Mouse (Mus musculus): ENCODE measurements around the gene Spem2. TPM values are rescaled to one million over a fixed set of nuclear protein-coding genes. Genes with fewer than 3 reads are reported as not detected.

Spem2 gene
- not detected in 2 replicates for polyA plus RNA-seq (2012; rRNA removed)

DNA sequence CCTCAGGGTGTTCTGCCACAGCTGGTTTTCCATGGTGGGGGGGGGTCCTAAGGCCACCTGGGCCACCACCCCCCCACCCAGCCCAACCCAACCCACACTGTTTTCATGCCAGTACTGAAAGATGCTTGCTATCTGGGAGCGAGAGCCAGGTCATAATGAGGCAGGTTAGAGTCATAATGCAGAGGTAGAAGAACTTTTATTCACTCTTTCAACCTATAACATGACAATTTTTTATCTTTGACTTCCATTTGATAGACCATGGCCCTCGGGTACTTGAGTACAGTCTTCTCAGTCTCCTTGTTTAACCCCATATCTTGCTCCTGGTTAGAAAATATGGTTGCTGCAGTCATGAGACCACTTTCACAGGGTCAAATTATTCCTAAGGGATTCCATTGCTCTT, at the start of gene Spem2:
TSS of gene Spem2 (minus strand) at position 101 of the 400 bp plus-strand sequence.

DNA sequence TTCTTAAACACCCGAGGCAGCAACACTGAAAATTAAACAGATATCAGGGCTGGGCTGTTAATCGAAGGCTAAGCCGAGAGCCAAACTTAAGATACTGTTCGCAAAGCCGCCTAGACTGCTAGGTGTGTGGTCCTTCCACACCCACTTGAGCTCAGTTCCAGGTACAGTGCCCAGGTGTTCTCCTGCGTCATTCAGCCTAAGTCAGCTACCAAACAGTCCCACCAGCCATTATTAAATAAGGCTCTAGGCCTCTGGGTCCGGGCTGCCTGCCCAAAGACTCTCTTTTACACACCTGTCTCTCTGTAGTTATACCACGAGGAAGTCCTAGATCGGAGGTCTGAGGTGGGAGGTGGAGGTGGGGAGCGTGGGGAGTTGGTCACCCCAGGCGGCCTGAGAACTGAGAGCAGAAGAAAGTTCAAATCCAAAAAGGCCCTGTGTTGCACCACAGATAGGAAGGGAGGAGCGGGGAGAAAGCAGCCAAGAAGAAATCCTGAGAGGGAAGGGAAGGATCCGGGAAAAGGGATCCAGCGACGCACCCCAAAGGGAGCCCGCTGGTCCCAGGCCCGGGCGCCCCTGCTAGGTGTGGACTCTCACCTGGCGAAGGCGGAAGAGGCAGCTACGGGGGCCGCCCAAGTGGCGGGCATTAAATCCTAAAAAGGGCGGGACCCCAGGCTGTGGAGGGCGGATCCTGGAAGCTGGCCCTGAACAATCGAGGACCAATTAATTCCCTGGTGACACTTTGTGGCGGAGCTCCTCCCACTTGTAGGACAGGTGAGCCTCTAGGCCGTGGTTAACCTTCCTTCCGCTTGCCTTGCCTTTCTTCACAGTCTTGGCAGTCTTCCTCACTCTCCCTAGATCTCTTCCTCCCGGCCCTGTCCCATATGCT, 40.1 kb upstream of the Spem2 start, which contains the start of gene Tnk1:
TSS of gene Tnk1 (minus strand) at position 618 of the 886 bp plus-strand sequence.

DNA sequence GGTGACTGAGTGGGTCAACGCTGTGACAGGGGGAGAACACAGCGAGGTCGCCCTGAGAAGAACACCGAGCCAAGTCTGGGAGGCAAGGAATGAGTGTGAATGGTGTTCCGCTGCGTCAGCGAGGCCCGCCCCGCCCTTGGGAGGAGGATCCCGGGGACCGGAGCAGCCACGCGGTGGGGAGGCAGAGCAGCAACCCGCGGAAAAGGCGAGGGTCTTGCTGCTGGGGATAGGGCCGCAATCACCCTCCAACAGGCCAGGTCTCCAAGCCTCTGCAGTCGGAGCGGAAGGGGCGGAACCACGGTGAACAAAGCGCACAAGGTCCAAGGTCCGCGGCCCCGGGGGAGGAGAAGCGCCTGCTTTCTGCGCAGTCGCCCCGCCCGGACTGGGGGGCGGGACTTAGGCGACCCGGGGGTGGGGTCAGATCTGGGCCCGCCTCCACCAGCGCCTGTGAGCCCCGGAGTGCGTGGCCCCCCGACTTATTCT, 28.0 kb upstream of the Spem2 start, which contains the start of gene Plscr3:
TSS of gene Plscr3 (plus strand) at position 179 of the 483 bp plus-strand sequence.

DNA sequence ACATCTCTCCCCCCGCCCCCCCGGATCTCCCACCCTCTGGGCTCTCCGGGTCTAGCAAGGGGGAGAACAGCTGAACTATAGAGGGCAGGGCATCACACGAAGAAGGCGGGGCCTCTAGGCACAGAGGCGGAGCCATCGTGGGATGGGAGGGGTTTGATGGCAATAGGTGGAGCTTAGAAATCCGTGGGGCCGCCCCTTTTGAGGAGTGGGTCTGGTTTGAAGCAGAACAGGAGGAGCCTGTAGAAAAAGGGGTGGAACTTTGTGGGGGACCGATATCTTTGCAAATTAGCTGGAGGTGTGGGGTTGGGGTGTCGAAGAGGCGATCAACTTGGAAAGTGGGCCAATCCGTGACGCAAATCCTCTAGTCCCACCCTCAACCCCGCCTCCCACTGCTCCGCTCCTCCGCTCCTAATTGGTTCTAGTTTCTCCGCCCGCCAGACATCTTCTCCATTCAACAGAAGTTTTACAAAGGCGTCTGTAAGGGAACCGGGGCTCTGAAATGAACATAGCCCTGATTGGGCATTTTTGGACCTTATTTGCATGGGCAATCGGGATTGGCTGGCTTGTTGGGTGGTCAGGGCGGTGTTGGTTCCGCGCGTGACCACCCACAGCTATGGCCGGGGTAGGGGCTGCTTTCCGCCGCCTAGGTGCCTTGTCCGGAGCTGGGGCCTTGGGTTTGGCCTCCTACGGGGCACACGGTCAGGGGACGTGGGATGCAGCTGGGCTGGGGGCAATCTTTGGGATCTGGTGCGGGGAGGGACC, 19.9 kb upstream of the Spem2 start, which contains the start of gene Tmem256:
TSS of gene Tmem256 (plus strand) at position 563 of the 762 bp plus-strand sequence.

DNA sequence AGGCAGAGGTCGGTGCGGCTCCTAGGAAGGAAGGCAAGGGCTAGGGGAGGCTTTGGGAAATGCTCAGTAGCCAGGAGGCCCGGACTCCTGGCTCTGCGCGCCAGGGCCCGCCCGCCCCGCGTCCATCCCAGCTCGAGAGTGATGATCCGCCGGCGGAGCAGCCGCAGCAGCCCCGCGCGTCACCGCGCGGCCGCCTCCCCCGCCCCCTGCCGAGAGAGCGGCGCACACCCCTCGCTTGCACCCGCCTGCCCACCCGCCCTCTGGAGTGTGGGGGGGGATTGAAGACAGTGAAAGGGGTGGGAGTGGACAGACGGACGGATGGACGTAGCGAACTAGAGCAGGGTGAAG, 19.3 kb upstream of the Spem2 start, which contains the start of gene Nlgn2:
TSS of gene Nlgn2 (minus strand) at position 181 of the 348 bp plus-strand sequence.

DNA sequence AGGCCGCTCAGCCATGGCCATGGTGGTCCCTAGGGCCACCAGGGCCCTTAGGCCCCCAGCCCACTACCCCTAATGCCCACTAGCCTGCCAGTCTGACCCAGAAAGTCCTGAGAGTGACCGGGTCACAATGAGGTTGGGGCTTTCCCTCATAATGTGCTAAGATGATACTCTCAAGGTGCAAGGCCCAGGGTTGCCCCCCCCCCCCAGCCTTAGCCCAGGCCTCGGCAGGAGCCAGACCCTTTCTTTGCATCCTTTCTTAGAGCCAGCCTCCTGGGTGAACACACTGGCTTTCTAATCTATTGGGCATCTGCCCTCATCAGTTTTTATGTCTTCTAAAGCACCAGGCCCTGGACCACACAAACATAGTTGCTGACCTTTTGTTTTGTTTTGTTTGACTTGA, 3.8 kb upstream of the Spem2 start, which contains the start of gene Spem1:
TSS of gene Spem1 (minus strand) at position 101 of the 400 bp plus-strand sequence.

DNA sequence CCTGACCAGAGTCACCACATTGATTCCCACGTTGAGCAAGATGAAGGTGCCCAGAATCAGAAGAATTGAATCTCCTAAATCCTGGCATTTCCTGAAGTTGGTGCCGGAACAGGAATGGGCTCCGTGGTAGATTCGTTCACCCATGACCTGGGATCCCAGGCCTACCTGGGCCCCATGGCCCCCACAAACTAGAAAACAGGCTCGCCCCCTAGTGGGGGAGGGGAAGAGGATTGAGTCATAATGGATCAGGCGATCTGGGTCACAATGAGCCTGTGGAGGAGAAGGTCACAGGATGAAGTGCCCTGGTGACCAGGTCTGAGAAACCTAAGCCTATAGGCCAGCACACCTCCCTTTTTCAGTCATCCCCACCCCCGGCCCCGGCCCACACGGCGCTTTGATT, 3.1 kb downstream of the Spem2 start, which contains the start of gene Gm39566:
TSS of gene Gm39566 (minus strand) at position 144 of the 400 bp plus-strand sequence.

DNA sequence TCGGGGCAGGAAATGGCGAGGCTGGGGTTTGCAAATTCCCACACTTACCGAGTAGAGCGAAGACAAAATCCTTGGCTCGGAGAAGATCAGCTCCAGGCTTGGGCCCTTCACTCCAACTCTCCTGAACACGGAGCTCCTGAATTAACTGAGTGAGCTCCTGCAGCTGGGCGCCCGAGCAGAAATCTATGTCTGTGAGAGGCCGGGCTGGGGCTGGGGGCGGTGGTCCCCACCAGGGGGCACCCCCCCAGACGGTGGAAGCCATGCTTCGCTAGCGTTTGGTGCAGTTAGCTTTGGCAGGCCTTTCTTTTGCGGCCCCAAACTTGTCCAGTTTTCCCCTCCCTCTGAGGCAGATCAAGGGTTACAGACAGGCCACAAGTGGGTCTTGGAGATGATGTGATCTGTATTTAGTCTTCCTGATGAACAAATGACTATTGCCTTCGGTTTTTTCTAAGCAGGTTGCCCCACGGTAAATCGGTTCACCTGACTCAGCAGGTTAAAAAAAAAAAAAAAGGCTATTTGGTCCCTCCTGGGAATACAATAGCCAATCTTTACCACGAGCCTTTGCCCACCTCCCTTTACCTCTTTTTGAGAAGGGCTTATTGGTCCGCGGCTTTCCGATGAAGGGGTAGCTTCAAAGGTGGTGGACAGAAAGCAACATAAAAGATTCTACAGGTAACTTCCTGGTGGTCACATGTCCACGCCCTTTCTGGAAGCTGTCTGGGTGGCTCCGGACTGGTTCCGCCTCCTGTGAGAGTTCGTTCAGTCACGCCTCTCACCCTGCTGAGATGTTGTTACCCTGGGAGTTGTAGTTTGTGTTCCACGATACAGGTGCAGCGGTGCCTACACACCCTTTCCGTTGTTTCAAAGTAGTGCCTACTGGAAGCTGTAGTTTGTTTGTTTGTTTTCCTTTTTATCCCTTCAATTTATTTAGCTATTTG, 13.0 kb downstream of the Spem2 start, which contains the start of gene Tmem102:
TSS of gene Tmem102 (minus strand) at position 653 of the 938 bp plus-strand sequence.

DNA sequence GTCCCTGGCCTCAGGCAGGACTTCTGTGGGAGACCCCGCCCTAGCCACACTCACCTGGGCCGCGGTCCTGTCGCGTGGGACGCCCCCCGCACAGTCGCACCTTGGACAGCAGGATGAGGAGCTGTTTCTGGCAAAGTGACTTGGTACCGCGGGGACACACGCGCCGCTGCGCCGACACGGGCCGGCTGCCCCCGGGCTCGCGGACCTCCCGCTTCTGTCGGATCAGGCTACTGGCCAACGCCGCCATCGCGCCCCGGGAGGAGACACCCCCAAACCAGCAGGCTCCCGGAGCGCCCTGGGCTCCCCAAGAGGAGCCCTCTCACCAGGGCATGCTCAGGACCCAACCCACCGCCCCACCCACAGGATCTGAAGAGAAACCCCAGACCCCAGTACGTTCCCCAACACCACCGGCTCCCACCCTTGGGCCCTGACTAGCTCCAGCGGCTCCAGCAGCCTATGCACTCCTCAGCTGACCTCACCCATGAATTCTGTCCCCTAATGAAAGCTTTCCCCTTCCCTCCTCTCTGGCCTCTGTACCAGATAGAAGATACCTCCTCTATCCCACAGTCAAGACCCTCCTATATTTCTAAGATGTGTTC, 16.8 kb downstream of the Spem2 start, which contains the start of gene Fgf11:
TSS of gene Fgf11 (minus strand) at position 479 of the 599 bp plus-strand sequence.

DNA sequence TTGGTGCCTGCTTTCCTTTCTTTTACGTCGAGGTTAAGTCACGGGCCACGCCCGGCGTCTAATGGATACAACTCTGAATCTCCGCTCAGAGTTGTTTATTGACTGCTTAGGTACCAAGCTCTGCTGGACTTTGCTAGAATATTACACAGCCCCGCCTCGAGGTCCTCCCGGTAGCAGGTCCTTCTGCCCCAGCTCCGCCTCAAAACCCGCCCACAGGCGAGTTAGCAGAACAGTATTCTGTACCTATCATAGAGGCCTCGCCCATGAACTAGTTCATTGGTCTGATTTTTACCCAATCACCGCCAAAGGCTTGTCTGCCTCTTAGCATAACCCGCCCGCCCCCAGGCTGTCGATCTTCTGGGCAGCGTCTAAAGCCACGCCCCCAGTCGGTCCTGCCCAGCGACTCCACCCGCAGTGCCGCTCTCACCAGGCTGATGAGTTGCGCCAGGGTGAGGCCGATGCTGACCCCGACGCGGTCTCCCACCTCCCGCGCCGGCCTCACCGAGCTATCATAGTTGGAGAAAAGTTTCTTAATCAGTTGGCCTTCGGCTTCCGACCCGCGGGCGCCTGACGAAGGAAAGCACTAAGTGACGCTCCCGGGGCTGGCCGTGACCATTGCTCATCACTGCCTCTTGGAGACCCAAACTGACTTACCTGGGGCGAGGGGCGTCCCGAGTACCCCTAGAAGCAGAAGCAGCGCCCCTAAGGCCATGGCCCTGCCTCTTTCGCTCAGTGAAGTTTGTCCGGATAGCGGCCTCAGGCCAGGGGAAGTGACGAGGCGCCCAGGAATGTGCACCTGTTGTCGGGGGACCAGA, 22.9 kb downstream of the Spem2 start, which contains the start of gene Chrnb1:
TSS of gene Chrnb1 (minus strand) at position 776 of the 815 bp plus-strand sequence.

Other genes starting within 250 kb of the Spem2 start
- 18.8 and 25.8 TPM in 2 replicates for gene Wrap53, start 238.2 kb downstream of the Spem2 start, polyA plus RNA-seq (2012; rRNA removed)
- 145 and 203 TPM in 2 replicates for gene Trp53, start 238.1 kb downstream of the Spem2 start, polyA plus RNA-seq (2012; rRNA removed)
- 119 and 137 TPM in 2 replicates for gene Atp1b2, start 212.5 kb downstream of the Spem2 start, polyA plus RNA-seq (2012; rRNA removed)
- gene Shbg, start 200.6 kb downstream of the Spem2 start, polyA plus RNA-seq (2012; rRNA removed): 5.6 and 7.1 TPM in 2 replicates
- 4.8 and 5.1 TPM in 2 replicates for gene Sat2, start 196.4 kb downstream of the Spem2 start, polyA plus RNA-seq (2012; rRNA removed)
- gene Fxr2, start 185.5 kb downstream of the Spem2 start, polyA plus RNA-seq (2012; rRNA removed): 68.6 and 73.0 TPM in 2 replicates
- 1.7 and 2.1 TPM in 2 replicates for gene Sox15, start 163.2 kb downstream of the Spem2 start, polyA plus RNA-seq (2012; rRNA removed)
- gene Mpdu1, start 155.8 kb downstream of the Spem2 start, polyA plus RNA-seq (2012; rRNA removed): 95.9 and 115 TPM in 2 replicates
- gene Cd68, start 152.3 kb downstream of the Spem2 start, polyA plus RNA-seq (2012; rRNA removed): 38.2 and 52.8 TPM in 2 replicates
- gene Eif4a1, start 146.0 kb downstream of the Spem2 start, polyA plus RNA-seq (2012; rRNA removed): 252 and 395 TPM in 2 replicates
- gene Senp3, start 136.4 kb downstream of the Spem2 start, polyA plus RNA-seq (2012; rRNA removed): 57.7 and 67.2 TPM in 2 replicates
- gene Tnfsf13, start 132.7 kb downstream of the Spem2 start, polyA plus RNA-seq (2012; rRNA removed): 5.2 and 8.0 TPM in 2 replicates
- 59.3 and 71.8 TPM in 2 replicates for gene Tnfsf12, start 122.6 kb downstream of the Spem2 start, polyA plus RNA-seq (2012; rRNA removed)
- gene Tnfsfm13, start 122.4 kb downstream of the Spem2 start, polyA plus RNA-seq (2012; rRNA removed): 12.8 and 20.4 TPM in 2 replicates
- gene Polr2a, start 59.8 kb downstream of the Spem2 start, polyA plus RNA-seq (2012; rRNA removed): 17.8 and 29.7 TPM in 2 replicates
- gene Slc35g3, start 56.5 kb downstream of the Spem2 start, polyA plus RNA-seq (2012; rRNA removed): 1.3 and 1.5 TPM in 2 replicates
- gene Zbtb4, start 52.6 kb downstream of the Spem2 start, polyA plus RNA-seq (2012; rRNA removed): 48.6 and 69.0 TPM in 2 replicates
- 9.5 and 12.9 TPM in 2 replicates for gene Chrnb1, start 22.5 kb downstream of the Spem2 start, polyA plus RNA-seq (2012; rRNA removed)
- 7.8 and 8.5 TPM in 2 replicates for gene Fgf11, start 16.6 kb downstream of the Spem2 start, polyA plus RNA-seq (2012; rRNA removed)
- gene Tmem102, start 12.8 kb downstream of the Spem2 start, polyA plus RNA-seq (2012; rRNA removed): 7.3 and 9.6 TPM in 2 replicates
- not detected in 2 replicates for gene Gm39566, start 3.2 kb downstream of the Spem2 start, polyA plus RNA-seq (2012; rRNA removed)
- 0.26 and 0.50 TPM in 2 replicates for gene Spem1, start 3.7 kb upstream of the Spem2 start, polyA plus RNA-seq (2012; rRNA removed)
- 79.8 and 101 TPM in 2 replicates for gene Nlgn2, start 19.3 kb upstream of the Spem2 start, polyA plus RNA-seq (2012; rRNA removed)
- 120 and 177 TPM in 2 replicates for gene Tmem256, start 20.0 kb upstream of the Spem2 start, polyA plus RNA-seq (2012; rRNA removed)
- gene Plscr3, start 27.9 kb upstream of the Spem2 start, polyA plus RNA-seq (2012; rRNA removed): 145 and 168 TPM in 2 replicates
- gene Tnk1, start 40.3 kb upstream of the Spem2 start, polyA plus RNA-seq (2012; rRNA removed): 5.2 and 6.0 TPM in 2 replicates
- not detected in 2 replicates for gene Tmem95, start 59.6 kb upstream of the Spem2 start, polyA plus RNA-seq (2012; rRNA removed)
- 9.6 and 10.4 TPM in 2 replicates for gene Kctd11, start 62.9 kb upstream of the Spem2 start, polyA plus RNA-seq (2012; rRNA removed)
- gene Acap1, start 77.1 kb upstream of the Spem2 start, polyA plus RNA-seq (2012; rRNA removed): 1.4 and 1.8 TPM in 2 replicates
- gene 2810408A11Rik, start 82.5 kb upstream of the Spem2 start, polyA plus RNA-seq (2012; rRNA removed): 1.5 TPM in 2 replicates
- gene Neurl4, start 82.6 kb upstream of the Spem2 start, polyA plus RNA-seq (2012; rRNA removed): 67.0 and 76.7 TPM in 2 replicates
- 83.1 and 141 TPM in 2 replicates for gene Gps2, start 95.4 kb upstream of the Spem2 start, polyA plus RNA-seq (2012; rRNA removed)
- 359 and 447 TPM in 2 replicates for gene Eif5a, start 103.5 kb upstream of the Spem2 start, polyA plus RNA-seq (2012; rRNA removed)
- gene Ybx2, start 117.3 kb upstream of the Spem2 start, polyA plus RNA-seq (2012; rRNA removed): 21.2 and 30.0 TPM in 2 replicates
- gene Slc2a4, start 129.7 kb upstream of the Spem2 start, polyA plus RNA-seq (2012; rRNA removed): 51.0 and 53.2 TPM in 2 replicates
- gene Cldn7, start 146.3 kb upstream of the Spem2 start, polyA plus RNA-seq (2012; rRNA removed): 32.6 and 38.7 TPM in 2 replicates
- 99.3 and 120 TPM in 2 replicates for gene Ctdnep1, start 162.7 kb upstream of the Spem2 start, polyA plus RNA-seq (2012; rRNA removed)
- 60.0 and 74.1 TPM in 2 replicates for gene Elp5, start 164.1 kb upstream of the Spem2 start, polyA plus RNA-seq (2012; rRNA removed)
- 406 and 430 TPM in 2 replicates for gene Gabarap, start 172.7 kb upstream of the Spem2 start, polyA plus RNA-seq (2012; rRNA removed)
- 18.6 and 19.8 TPM in 2 replicates for gene Phf23, start 177.3 kb upstream of the Spem2 start, polyA plus RNA-seq (2012; rRNA removed)
- 30.5 and 32.6 TPM in 2 replicates for gene Dvl2, start 182.1 kb upstream of the Spem2 start, polyA plus RNA-seq (2012; rRNA removed)
- 70.9 and 79.8 TPM in 2 replicates for gene Acadvl, start 196.9 kb upstream of the Spem2 start, polyA plus RNA-seq (2012; rRNA removed)
- 35.0 and 35.2 TPM in 2 replicates for gene Dlg4, start 198.5 kb upstream of the Spem2 start, polyA plus RNA-seq (2012; rRNA removed)
- gene Asgr1, start 235.6 kb upstream of the Spem2 start, polyA plus RNA-seq (2012; rRNA removed): 4.9 and 5.0 TPM in 2 replicates